Mouse (Mus musculus) small intestine, adult 2 months (tissue): ENCODE results near the gene Cacna2d1.

Experiments
- CTCF ChIP-seq: fragments of 200-500 bp; IDR thresholded peaks from 2 replicates; pipeline ENCODE4 v1.5.1; 2012; ENCODE audit warnings: low read depth, mild to moderate bottlenecking, control low read depth, inconsistent platforms, low read length, moderate library complexity, mixed read lengths; ENCODE audit not compliant: insufficient replicate concordance, insufficient read length; ENCODE audit errors: extremely low read depth
- POLR2A ChIP-seq: fragments of 200-500 bp; IDR thresholded peaks from 2 replicates; pipeline ENCODE4 v1.6.1; 2012; ENCODE audit warnings: low read depth, mild to moderate bottlenecking, control low read depth, inconsistent platforms, low read length, moderate library complexity

- TF ChIP-seq CTCF, result no peak
- no peak for TF ChIP-seq POLR2A
These were observed 152.8 kb downstream of the Cacna2d1 start for GRCm38 (mm10) chr5:16086979-16087902.
